Mouse (Mus musculus): ENCODE data around the gene Celsr2.
A peak's percentile ranks its signal among the peaks of the same experiment; 100 is the strongest.

The Celsr2 gene

GRCm38 (mm10) chr3:108411754-108412121, 3.6 kb downstream of the Celsr2 start:
- no peak for DNase-seq (ENCODE audit: low spot score)

GRCm38 (mm10) chr3:108411026-108411753, 4.2 kb downstream of the Celsr2 start:
- DNase-seq (ENCODE audit: low spot score) = no peak

GRCm38 (mm10) chr3:108410359-108410714, 5.0 kb downstream of the Celsr2 start:
- no peak for DNase-seq (ENCODE audit: low spot score)

- no peak for DNase-seq (ENCODE audit: low spot score)
These were observed 5.5 kb downstream of the Celsr2 start for GRCm38 (mm10) chr3:108409656-108410358.

GRCm38 (mm10) chr3:108408517-108409008, 6.8 kb downstream of the Celsr2 start:
- no peak for DNase-seq (ENCODE audit: low spot score)

- no peak for DNase-seq (ENCODE audit: low spot score)
These were observed 9.0 kb downstream of the Celsr2 start for GRCm38 (mm10) chr3:108406306-108406885.

- no peak for DNase-seq (ENCODE audit: low spot score)
These were observed 9.6 kb downstream of the Celsr2 start for GRCm38 (mm10) chr3:108405536-108406305.

- no peak for DNase-seq (ENCODE audit: low spot score)
These were observed 12.8 kb downstream of the Celsr2 start for GRCm38 (mm10) chr3:108402528-108402920.

- no peak for DNase-seq (ENCODE audit: low spot score)
These were observed 13.4 kb downstream of the Celsr2 start for GRCm38 (mm10) chr3:108401692-108402527.

GRCm38 (mm10) chr3:108400442-108400841, 14.9 kb downstream of the Celsr2 start:
- no peak for DNase-seq (ENCODE audit: low spot score)

GRCm38 (mm10) chr3:108398281-108398680, 17.1 kb downstream of the Celsr2 start:
- no peak for DNase-seq (ENCODE audit: low spot score)

- no peak for DNase-seq (ENCODE audit: low spot score)
These were observed 22.6 kb downstream of the Celsr2 start for GRCm38 (mm10) chr3:108392793-108393192.

- no peak for DNase-seq (ENCODE audit: low spot score)
These were observed 23.1 kb downstream of the Celsr2 start for GRCm38 (mm10) chr3:108392299-108392698.

- peak; percentile 96 for DNase-seq (ENCODE audit: low spot score)
These were observed 26.2 kb downstream of the Celsr2 start for GRCm38 (mm10) chr3:108389111-108389545.

GRCm38 (mm10) chr3:108386186-108386585, 29.2 kb downstream of the Celsr2 start:
- peak; percentile 52 for DNase-seq (ENCODE audit: low spot score)

- no peak for DNase-seq (ENCODE audit: low spot score)
These were observed 30.9 kb downstream of the Celsr2 start for GRCm38 (mm10) chr3:108384425-108384824.

- no peak for DNase-seq (ENCODE audit: low spot score)
These were observed 31.6 kb downstream of the Celsr2 start, which contains the start of gene Psrc1 for GRCm38 (mm10) chr3:108383485-108384354. Gene Psrc1 (plus strand): TSS chr3:108383839.

- DNase-seq (ENCODE audit: low spot score) = no peak
These were observed 33.1 kb downstream of the Celsr2 start for GRCm38 (mm10) chr3:108381945-108382875.

GRCm38 (mm10) chr3:108380695-108381094, 34.7 kb downstream of the Celsr2 start:
- DNase-seq (ENCODE audit: low spot score) = no peak

Measured in layer of hippocampus, adult 9-10 months (tissue).